ENCODE assay signal across 43 mouse cellular contexts in genomic region chr6:42756104-42756503, GRCm38 (mm10). TPM values are rescaled to one million over a fixed set of nuclear protein-coding genes. Genes with fewer than 3 reads are reported as not detected.
"Had no signal": no experiment of that assay in that cellular context is flagged by ENCODE, and none has a peak within 500 bp of the region (broad histone marks: within the 10 kb centered on the region; RNA-seq: fewer than 3 reads in every experiment).

TSS of gene Olfr38 (plus strand) at chr6:42756404.

- H3K36me3 ChIP-seq: heart, embryonic 12.5 days; heart, embryonic 13.5 days; heart, embryonic 15.5 days; hindbrain, embryonic 10.5 days; hindbrain, embryonic 12.5 days; hindbrain, embryonic 13.5 days; hindbrain, embryonic 15.5 days; intestine, embryonic 15.5 days; kidney, embryonic 15.5 days had no signal

- ATAC-seq: hindbrain, embryonic 16.5 days; hindbrain, postnatal 0 days; inflammation-experienced regulatory T-cells, adult 6 months; intestine, embryonic 15.5 days; intestine, embryonic 16.5 days; intestine, postnatal 0 days had no signal

- H3K4me1 ChIP-seq: heart, embryonic 12.5 days; heart, embryonic 13.5 days; heart, embryonic 15.5 days; hindbrain, embryonic 10.5 days; hindbrain, embryonic 12.5 days; hindbrain, embryonic 13.5 days; hindbrain, embryonic 15.5 days; intestine, embryonic 15.5 days; kidney, embryonic 15.5 days had no signal

- H3K4me2 ChIP-seq: heart, embryonic 11.5 days; heart, embryonic 12.5 days; heart, embryonic 13.5 days; heart, embryonic 15.5 days; hindbrain, embryonic 12.5 days; hindbrain, embryonic 13.5 days; hindbrain, embryonic 14.5 days; hindbrain, embryonic 15.5 days; intestine, embryonic 15.5 days; kidney, embryonic 15.5 days had no signal

- DNase-seq: heart, postnatal 10 days; heart, postnatal 14 days; heart, postnatal 36 days; heart, postnatal 4 days; kidney, adult 11 months; kidney, adult 18-20 months; kidney, adult 2 months; kidney, adult 8-10 months; kidney, adult 9 months; kidney, postnatal 10 days; kidney, postnatal 14 days; kidney, postnatal 25 days; kidney, postnatal 36 days; kidney, postnatal 4 days; layer of hippocampus, adult 9-11 months; layer of hippocampus, postnatal 36 days had no signal

- H3K27me3 ChIP-seq: heart, embryonic 12.5 days; heart, embryonic 13.5 days; heart, embryonic 15.5 days; hindbrain, embryonic 12.5 days; hindbrain, embryonic 13.5 days; hindbrain, embryonic 15.5 days; intestine, embryonic 15.5 days; kidney, embryonic 15.5 days had no signal

- H3K9me3 ChIP-seq: heart, embryonic 12.5 days; heart, embryonic 13.5 days; heart, embryonic 15.5 days; hindbrain, embryonic 10.5 days; hindbrain, embryonic 12.5 days; hindbrain, embryonic 13.5 days; hindbrain, embryonic 15.5 days; intestine, embryonic 15.5 days; kidney, embryonic 15.5 days had no signal

- H3K27ac ChIP-seq: heart, embryonic 13.5 days; heart, embryonic 15.5 days; hindbrain, embryonic 10.5 days; hindbrain, embryonic 12.5 days; hindbrain, embryonic 13.5 days; hindbrain, embryonic 14.5 days; hindbrain, embryonic 15.5 days; hindbrain, postnatal 0 days; intestine, embryonic 15.5 days; kidney, embryonic 15.5 days; kidney, postnatal 0 days; layer of hippocampus, adult 2 months; left cerebral cortex, adult 2 months had no signal

- H3K9ac ChIP-seq: heart, embryonic 12.5 days; heart, embryonic 13.5 days; heart, embryonic 15.5 days; hindbrain, embryonic 12.5 days; hindbrain, embryonic 13.5 days; hindbrain, embryonic 14.5 days; hindbrain, embryonic 15.5 days; intestine, embryonic 15.5 days; kidney, embryonic 15.5 days had no signal

- H3K4me3 ChIP-seq: heart, embryonic 12.5 days; heart, embryonic 13.5 days; heart, embryonic 15.5 days; hindbrain, embryonic 10.5 days; hindbrain, embryonic 12.5 days; hindbrain, embryonic 13.5 days; hindbrain, embryonic 15.5 days; intestine, embryonic 15.5 days; kidney, embryonic 15.5 days; layer of hippocampus, adult 2 months; left cerebral cortex, adult 2 months had no signal

RNA-seq across cellular contexts. Expression of gene Olfr38, which starts in this region (rescaled TPM):
- polyA plus RNA-seq: heart, embryonic 11.5 days; heart, embryonic 12.5 days; heart, embryonic 13.5 days; heart, embryonic 14.5 days; heart, embryonic 15.5 days; heart, embryonic 16.5 days; heart, postnatal 0 days; hindbrain, embryonic 10.5 days; hindbrain, embryonic 11.5 days; hindbrain, embryonic 12.5 days; hindbrain, embryonic 13.5 days; hindbrain, embryonic 14.5 days; hindbrain, embryonic 15.5 days; hindbrain, embryonic 16.5 days; hindbrain, postnatal 0 days; inflammation-experienced regulatory T-cells, adult 6 months; intestine, embryonic 14.5 days; intestine, embryonic 15.5 days; intestine, embryonic 16.5 days; intestine, postnatal 0 days; kidney, adult 2 months; kidney, embryonic 14.5 days; kidney, embryonic 15.5 days; kidney, embryonic 16.5 days; kidney, postnatal 0 days; large intestine, adult 2 months had no signal
